Mouse (Mus musculus): Measurements from ENCODE around the gene Dtl.

Dtl gene

DNA sequence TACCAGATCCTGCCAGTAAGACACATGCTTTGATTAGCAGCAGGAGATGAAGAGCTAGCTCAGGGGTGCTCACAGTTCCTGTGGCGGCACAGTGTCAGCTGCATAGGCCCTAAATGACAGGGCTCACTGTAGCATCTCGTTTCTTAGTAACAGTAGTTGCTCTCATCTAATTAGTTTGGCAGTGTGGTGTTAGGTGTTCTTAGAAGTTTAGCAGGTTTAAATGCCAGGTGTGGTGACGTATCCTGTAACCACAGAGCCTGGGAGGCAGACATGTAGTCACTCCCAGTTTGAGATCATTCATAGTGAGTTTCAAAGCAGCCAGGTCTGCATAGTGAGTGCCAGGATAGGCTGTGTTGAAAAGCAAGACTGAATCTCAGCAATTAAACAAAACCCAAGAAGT is 4.2 kb upstream of the Dtl start:
- DNase-seq (ENCODE audit: low spot score): no peak

DNA sequence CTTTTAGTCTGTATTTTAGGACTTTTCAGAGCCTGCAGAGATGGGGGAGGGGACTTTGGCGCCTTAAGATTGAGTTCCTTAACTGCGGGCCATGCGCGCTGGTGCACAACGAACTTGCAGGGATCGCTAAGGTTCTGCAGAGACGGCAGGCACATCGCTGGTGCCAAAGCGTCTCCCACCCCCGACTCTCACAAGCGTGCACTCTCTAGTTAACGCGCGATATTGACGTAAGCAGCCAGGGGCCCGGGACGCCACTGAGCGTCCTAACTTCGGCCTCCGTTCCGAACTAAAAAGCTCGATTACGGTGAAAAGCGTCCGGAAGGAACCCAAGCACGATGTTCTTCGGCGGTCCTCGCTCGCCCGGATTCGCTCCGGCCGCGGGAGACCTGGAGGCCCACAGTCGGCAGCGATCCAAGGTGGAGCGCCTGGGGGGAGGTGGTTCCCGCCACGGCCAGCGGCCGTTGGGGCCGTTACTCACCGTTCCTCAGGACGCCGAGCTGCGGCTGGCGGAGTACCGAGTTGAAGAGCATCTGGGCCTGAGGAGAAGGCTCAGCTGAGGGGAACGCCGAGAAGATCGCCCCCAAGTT is 380 bp downstream of the Dtl start:
- peak; percentile 87 for DNase-seq (ENCODE audit: low spot score)

- peak; percentile 57 for DNase-seq (ENCODE audit: low spot score)
Observed at GRCm38 (mm10) chr1:191573906-191574639, 1.3 kb downstream of the Dtl start.

DNA sequence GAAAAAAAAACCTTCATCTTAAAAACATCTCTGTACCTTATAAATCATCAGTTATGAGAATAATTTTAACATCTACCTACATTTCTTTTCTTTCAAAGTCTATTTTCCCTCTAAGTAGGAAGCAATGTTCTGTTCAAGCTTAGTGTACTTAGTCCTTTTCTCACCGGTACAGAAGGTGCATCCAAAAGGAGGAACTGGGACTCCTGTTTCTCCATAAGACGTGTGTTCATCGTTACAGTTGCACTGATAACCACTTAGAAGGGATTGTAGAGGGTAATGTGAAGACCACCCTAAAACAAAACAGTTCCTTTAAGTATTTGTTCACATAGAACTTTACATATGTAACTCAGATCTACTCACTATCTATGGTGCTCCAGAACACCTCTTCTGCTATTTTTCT is 4.9 kb downstream of the Dtl start:
- DNase-seq (ENCODE audit: low spot score): no peak

GRCm38 (mm10) chr1:191569625-191570024 is 5.7 kb downstream of the Dtl start:
- no peak for DNase-seq (ENCODE audit: low spot score)

DNA sequence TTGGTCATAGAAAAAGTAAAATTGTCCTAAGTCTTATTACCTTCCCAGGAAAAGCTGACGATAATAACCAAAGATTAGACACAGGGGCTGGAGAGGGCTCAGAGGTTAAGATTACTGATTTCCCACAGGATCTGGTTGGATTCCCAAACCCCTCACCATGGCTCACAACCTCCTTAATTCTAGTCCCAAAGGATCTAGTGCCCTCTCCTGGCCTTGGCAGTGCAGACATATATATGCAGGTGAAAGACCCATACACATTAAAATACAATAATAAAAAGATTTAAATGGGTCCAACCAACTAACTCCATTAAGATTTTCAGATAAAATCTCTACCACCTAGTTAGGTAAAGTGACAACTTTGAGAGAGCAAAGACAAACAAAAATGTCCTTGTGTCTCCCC is 7.5 kb downstream of the Dtl start:
- DNase-seq (ENCODE audit: low spot score): no peak

GRCm38 (mm10) chr1:191562823-191563365 is 12.4 kb downstream of the Dtl start:
- peak; percentile 64 for DNase-seq (ENCODE audit: low spot score)

DNA sequence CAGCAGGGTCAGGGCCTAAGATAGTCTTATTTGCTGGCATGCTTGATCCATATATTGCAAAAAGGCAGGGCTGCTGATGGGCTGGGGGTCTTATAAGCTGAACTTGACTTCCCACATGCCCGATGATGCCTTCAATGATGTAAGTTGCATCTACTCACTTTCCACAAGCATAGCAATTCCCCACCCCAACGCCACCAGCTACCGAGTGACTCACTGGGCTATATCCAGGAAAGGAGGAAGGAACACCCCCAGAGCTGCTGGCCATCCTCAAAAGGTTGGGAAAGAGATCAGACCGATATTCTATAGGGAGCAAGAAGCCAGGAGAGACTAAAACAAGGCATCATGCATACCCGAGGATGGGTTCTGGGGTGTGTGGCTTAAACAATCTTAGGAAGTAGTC is 15.6 kb downstream of the Dtl start:
- DNase-seq (ENCODE audit: low spot score): no peak

GRCm38 (mm10) chr1:191557109-191557508 is 18.2 kb downstream of the Dtl start:
- no peak for DNase-seq (ENCODE audit: low spot score)

DNA sequence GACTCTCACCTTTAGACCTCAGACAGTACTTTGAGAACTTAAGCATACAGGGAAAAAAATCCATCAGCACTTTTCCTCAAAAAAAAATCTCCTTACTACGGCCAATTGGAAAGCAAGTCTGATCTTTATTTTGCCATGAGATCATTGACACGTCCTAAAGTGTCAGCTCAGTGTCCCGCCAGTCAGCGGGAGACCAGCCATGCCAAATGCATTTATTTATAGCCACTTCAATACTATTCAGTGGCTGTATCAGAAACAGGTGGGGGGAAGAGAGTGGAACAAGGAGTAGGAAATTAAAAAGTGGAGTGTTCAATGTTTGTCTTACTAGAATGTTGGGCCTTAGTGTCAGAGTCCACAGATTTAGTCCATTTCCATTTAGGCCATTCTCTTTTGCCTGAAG is 24.6 kb downstream of the Dtl start:
- no peak for DNase-seq (ENCODE audit: low spot score)

DNA sequence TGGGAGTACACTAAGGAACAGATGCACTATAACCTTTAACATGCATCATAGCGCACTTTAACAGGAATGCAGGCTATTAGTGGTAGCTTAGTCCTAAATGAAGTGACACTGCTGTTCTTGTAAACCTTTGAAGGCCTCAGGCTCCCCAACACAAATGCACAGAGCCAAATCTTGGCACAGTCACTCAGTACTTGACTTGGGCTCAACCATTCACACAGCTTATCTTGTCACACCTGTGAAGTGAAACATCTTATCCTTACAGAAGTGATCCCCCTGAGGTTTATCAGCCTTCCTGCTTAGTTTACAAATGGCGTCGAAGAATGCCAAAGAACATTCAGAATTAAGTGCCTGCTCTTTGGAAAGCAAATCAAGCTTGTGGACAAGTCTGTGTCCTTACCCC is 31.6 kb downstream of the Dtl start:
- DNase-seq (ENCODE audit: low spot score): no peak

DNA sequence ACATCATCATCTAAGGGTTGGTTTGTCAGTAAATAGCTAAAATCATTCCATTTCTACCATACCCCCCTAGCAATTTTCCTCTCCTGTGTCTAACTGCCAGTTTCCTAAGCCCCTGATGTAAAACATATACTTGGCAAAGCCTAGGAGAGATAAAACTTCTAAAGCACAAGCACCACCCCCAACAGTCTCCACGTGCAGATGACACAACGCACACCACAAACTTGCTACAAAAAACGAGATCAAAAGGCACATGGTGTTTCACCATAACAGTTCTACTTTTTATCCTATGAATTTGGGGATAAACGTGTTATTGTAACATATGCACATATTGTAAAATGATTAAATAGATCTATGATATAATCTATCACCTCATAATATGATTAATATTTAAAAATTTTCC is 33.7 kb downstream of the Dtl start:
- DNase-seq (ENCODE audit: low spot score): no peak

- no peak for DNase-seq (ENCODE audit: low spot score)
Observed at GRCm38 (mm10) chr1:191541014-191541413, 34.3 kb downstream of the Dtl start.

GRCm38 (mm10) chr1:191540300-191540699 is 35.0 kb downstream of the Dtl start:
- no peak for DNase-seq (ENCODE audit: low spot score)

DNA sequence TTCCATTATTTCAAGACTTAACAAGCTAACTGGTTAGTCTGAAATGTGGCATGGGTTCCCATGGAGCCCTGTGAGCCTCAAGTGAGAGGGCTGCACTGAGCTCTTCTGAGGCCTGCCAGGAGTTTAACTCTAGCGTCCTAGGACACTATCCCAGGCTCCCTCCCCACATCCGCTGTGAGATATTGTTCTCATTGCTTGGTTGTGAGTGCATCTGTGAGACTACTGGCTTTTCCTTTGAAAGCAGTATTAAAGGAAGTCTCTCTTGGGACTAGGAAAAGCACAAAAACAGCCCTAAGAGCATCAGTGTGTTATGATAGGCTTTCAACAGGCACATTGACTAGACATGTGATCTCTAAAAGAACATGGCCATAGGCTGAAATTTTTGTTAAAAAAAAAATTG is 40.4 kb downstream of the Dtl start:
- DNase-seq (ENCODE audit: low spot score): no peak

DNA sequence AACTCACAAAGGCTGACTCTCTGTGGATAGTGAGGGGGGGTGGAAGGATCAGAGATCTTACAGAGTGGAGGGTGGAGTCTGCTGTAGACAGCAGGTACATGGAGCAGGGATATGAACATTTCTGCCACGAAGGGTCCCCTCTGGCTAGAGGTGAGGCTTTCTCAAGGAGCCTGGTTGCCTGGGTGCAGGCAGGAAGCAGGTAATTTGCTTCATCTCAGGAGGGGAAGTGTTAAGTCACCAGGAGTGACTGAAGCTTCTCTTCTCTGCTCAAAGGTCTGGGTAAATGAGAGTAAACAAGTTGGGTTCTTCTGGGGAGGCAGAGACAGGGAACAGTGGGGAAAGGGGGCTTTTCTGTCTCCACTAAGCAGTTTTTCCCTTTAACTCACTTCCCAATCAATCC is 44.3 kb downstream of the Dtl start:
- no peak for DNase-seq (ENCODE audit: low spot score)

DNA sequence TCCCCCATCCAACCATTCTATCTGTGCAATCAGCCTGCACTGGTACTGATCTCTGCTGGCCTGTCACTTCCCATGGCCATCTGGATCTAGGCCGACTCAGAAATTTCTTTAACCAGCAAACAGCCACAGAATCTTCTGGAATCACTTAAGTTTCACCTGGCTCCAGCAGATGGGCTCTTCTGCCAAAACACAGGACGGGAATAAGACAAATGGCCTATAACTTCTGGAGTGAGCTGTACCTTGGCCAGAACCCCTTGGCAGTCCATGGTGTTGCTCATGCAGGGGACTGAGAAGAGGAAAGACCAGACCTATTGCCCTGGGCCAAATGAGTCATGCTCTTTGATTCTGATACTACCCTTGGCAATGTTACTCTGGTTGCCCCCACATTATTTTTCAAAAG is 45.9 kb downstream of the Dtl start:
- no peak for DNase-seq (ENCODE audit: low spot score)

DNA sequence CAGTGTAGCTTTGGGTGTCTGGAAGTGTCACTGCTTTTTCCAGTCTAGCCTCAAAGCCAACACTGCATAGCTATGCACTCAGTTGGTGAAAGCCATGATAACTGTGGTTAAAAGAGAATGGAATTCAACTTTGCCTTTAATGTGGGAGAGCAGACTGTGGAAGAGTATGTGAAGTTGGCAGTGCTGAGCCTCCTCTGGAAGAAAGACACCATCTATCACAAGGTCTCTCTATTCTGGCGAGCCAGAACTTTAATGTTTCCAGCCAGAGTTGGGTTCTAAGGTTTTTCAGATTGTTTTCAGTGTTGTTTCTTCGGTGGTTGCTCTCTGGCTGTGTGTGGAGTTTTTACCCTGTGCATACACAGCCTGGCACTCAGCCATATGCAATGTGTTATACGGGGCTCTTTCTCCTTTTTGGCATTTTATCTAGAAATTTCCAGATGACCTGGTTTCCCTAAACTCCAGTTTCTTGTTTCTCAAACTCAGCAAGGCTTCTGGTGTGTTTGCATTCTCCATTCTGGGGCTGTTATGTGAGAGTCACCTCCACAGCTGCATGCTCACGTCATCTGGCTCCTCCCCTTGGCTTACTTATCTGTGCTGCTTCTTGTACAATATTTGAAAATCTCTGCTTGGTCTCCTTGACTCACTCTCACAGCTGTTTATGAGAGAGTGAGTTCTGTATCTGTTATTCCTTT is 47.3 kb downstream of the Dtl start:
- no peak for DNase-seq (ENCODE audit: low spot score)

DNA sequence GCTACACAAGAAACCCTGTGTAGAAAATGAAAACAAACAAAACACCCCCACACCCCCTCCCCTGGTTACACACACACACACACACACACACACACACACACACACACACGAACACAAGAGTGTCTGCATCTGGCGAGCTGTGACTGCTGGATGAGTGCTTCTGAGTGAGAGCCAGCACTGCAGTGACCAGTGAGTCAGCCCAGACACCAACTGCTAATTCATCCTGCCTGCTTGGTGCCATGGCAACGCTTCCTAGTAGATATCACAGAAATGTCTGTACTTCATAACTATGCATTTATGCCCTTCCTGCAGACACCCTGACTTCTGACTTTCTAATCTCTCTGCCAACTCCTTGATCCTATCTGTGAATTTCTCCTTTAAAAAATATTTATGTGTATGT is 48.3 kb downstream of the Dtl start:
- no peak for DNase-seq (ENCODE audit: low spot score)

- DNase-seq (ENCODE audit: low spot score): no peak
Observed at GRCm38 (mm10) chr1:191521395-191521794, 53.9 kb downstream of the Dtl start.

GRCm38 (mm10) chr1:191520669-191521068 is 54.7 kb downstream of the Dtl start:
- DNase-seq (ENCODE audit: low spot score): no peak

- DNase-seq (ENCODE audit: low spot score): no peak
Observed at GRCm38 (mm10) chr1:191520194-191520593, 55.1 kb downstream of the Dtl start.

All from embryo, embryonic 10.5 days (tissue).